Mouse (Mus musculus): ENCODE data around the gene Foxp2.

Gene Foxp2

GRCm38 (mm10) chr6:15101548-15101947, 200.4 kb downstream of the Foxp2 start:
- DNase-seq (ENCODE audit: low spot score in 2 of 2): no peak

- DNase-seq (ENCODE audit: low spot score in 2 of 2): no peak
Measured at GRCm38 (mm10) chr6:15120916-15121315, 219.8 kb downstream of the Foxp2 start.

- no peak for DNase-seq (ENCODE audit: low spot score in 2 of 2)
Measured at GRCm38 (mm10) chr6:15121339-15121738, 220.2 kb downstream of the Foxp2 start.

GRCm38 (mm10) chr6:15130142-15130541, 229.0 kb downstream of the Foxp2 start:
- no peak for DNase-seq (ENCODE audit: low spot score in 2 of 2)

- no peak for DNase-seq (ENCODE audit: low spot score in 2 of 2)
Measured at GRCm38 (mm10) chr6:15142094-15142493, 240.9 kb downstream of the Foxp2 start.

GRCm38 (mm10) chr6:15151619-15152018, 250.5 kb downstream of the Foxp2 start:
- no peak for DNase-seq (ENCODE audit: low spot score in 2 of 2)

- no peak for DNase-seq (ENCODE audit: low spot score in 2 of 2)
Measured at GRCm38 (mm10) chr6:15163508-15164053, 262.4 kb downstream of the Foxp2 start.

- DNase-seq (ENCODE audit: low spot score in 2 of 2): no peak
Measured at GRCm38 (mm10) chr6:15176754-15177153, 275.6 kb downstream of the Foxp2 start.

- DNase-seq (ENCODE audit: low spot score in 2 of 2): no peak
Measured at GRCm38 (mm10) chr6:15192877-15193276, 291.7 kb downstream of the Foxp2 start.

GRCm38 (mm10) chr6:15242176-15242942, 341.2 kb downstream of the Foxp2 start:
- DNase-seq (ENCODE audit: low spot score in 2 of 2): no peak

- peak in 1 of 2 experiments; percentile 2 for DNase-seq (ENCODE audit: low spot score in 2 of 2)
Measured at GRCm38 (mm10) chr6:15257393-15257792, 356.2 kb downstream of the Foxp2 start.

- DNase-seq (ENCODE audit: low spot score in 2 of 2): no peak
Measured at GRCm38 (mm10) chr6:15257893-15258292, 356.7 kb downstream of the Foxp2 start.

GRCm38 (mm10) chr6:15268136-15268535, 367.0 kb downstream of the Foxp2 start:
- DNase-seq (ENCODE audit: low spot score in 2 of 2): no peak

GRCm38 (mm10) chr6:15285213-15285612, 384.1 kb downstream of the Foxp2 start:
- no peak for DNase-seq (ENCODE audit: low spot score in 2 of 2)

- DNase-seq (ENCODE audit: low spot score in 2 of 2): no peak
Measured at GRCm38 (mm10) chr6:15294081-15294480, 392.9 kb downstream of the Foxp2 start.

- no peak for DNase-seq (ENCODE audit: low spot score in 2 of 2)
Measured at GRCm38 (mm10) chr6:15299279-15299678, 398.1 kb downstream of the Foxp2 start.

GRCm38 (mm10) chr6:15310671-15311070, 409.5 kb downstream of the Foxp2 start:
- no peak for DNase-seq (ENCODE audit: low spot score in 2 of 2)

- DNase-seq (ENCODE audit: low spot score in 2 of 2): no peak
Measured at GRCm38 (mm10) chr6:15316948-15317347, 415.8 kb downstream of the Foxp2 start.

GRCm38 (mm10) chr6:15318343-15318742, 417.2 kb downstream of the Foxp2 start:
- DNase-seq (ENCODE audit: low spot score in 2 of 2): no peak

GRCm38 (mm10) chr6:15321551-15321974, 420.4 kb downstream of the Foxp2 start:
- no peak for DNase-seq (ENCODE audit: low spot score in 2 of 2)

GRCm38 (mm10) chr6:15323099-15323498, 421.9 kb downstream of the Foxp2 start:
- DNase-seq (ENCODE audit: low spot score in 2 of 2): no peak

- DNase-seq (ENCODE audit: low spot score in 2 of 2): no peak
Measured at GRCm38 (mm10) chr6:15347705-15348104, 446.6 kb downstream of the Foxp2 start.

- DNase-seq (ENCODE audit: low spot score in 2 of 2): no peak
Measured at GRCm38 (mm10) chr6:15355852-15356251, 454.7 kb downstream of the Foxp2 start.
